Mouse (Mus musculus) cerebellum, postnatal 10 days (tissue): ENCODE measurements around the gene Hoxb3.

Experiments
- DNase-seq, 2 experiments: peaks; one replicate each; pipeline ENCODE4 v3.0.0; 2021; ENCODE audit warnings: mixed read lengths in 2 of 2

Gene Hoxb3

GRCm38 (mm10) chr11:96342576-96342930 is 19.4 kb downstream of the Hoxb3 start:
- DNase-seq, result no peak

- no peak for DNase-seq
These were observed 20.1 kb downstream of the Hoxb3 start for GRCm38 (mm10) chr11:96343206-96343745.

- DNase-seq, result no peak
These were observed 21.1 kb downstream of the Hoxb3 start for GRCm38 (mm10) chr11:96344061-96344877.

DNA sequence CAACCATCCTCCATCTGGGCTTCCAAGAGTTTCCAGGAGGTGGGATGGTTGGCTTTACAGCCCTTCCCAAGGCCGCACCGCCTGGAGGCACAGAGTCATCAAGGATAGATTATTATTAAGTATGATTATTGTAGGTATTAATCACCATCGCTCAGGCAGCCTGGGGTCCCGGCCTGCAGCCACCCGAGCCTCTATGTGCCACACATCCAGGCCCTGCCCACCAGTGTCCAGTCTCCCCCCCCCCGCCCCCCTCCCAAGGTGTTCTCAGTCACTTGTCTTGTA is 21.7 kb downstream of the Hoxb3 start:
- no peak for DNase-seq

DNA sequence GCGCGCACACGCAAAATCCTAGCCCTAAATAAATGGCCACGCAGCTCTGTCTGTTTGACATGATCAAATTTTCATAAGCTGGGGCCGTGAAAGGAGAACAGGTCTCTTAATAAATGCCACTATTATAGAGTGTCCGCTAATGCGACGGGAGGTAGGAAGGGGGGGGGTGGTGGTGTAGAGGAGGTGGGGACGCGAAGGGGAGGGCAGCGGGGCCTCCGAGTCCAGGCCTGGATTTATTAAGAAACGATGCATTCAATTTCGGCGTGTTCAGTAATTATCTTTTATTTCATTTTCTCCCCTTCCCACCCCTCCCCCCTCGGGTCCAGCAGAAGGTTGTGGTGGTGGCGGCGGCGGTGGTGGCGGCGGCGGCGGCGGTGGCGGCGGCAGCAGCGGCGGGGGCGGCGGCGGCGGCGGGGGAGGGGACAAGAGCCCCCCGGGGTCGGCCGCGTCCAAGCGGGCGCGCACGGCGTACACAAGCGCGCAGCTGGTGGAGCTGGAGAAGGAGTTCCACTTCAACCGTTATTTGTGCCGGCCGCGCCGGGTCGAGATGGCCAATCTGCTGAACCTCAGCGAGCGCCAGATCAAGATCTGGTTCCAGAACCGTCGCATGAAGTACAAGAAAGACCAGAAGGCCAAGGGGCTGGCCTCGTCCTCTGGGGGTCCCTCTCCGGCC is 22.2 kb downstream of the Hoxb3 start:
- DNase-seq, result peak; percentile 30 to 38

DNA sequence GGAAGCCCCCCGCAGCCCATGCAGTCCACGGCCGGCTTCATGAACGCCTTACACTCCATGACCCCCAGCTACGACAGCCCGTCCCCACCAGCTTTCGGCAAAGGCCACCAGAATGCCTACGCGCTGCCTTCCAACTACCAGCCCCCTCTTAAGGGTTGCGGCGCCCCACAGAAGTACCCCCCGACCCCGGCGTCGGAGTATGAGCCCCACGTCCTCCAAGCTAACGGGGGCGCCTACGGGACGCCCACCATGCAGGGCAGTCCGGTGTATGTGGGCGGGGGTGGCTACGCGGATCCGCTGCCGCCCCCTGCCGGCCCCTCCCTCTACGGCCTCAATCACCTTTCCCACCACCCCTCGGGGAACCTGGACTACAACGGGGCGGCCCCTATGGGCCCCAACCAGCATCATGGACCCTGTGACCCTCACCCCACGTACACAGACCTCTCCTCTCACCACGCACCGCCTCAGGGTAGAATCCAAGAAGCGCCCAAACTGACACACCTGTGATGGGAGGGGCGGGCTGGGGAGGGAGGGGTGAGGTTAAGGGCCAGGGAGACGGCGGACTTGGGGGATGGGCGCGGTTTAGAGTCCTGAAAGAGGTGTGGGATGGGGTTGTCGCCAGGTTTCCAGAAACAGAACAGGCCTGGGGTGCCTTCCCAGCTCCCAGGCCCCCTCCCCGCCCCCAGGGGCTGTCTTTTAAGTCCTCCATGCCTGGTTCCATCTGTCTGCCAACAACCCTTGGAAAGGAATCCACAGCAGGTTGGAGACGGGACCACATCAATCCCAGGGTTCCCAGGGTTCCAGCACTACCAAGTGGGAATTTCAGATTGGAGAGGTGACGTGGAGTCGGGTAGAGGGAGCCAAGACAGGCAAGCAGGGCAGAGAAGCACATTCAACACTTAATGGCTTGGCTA is 23.0 kb downstream of the Hoxb3 start:
- DNase-seq, result no peak

DNA sequence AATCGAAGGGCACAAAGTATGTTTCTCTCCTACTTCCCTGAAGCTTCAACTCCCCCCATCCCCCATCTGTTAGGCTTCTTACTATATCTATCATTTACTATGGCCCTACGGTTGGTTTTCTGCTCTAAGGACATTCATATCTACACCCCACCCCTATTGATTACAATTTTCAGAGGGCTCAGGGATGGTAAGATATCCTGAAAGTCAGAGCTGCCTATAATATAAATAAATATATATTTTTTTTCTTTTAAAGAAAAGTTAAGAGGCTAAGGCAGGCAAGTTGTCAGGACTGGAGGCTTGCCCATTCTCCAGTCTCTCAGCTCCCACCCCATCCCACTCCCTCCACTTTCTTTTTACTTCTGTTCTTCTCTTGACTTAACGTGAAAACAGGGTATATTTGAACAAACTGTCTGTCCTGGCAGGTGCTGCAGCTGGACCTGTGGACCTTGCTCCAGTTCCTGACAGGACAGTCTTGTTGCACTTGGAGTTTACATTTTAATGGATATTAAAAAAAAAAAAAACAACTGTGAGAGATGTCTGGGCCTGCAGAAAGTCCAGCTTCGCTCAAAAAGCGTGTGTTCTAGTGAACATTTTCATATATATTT is 23.9 kb downstream of the Hoxb3 start:
- DNase-seq, result no peak

DNA sequence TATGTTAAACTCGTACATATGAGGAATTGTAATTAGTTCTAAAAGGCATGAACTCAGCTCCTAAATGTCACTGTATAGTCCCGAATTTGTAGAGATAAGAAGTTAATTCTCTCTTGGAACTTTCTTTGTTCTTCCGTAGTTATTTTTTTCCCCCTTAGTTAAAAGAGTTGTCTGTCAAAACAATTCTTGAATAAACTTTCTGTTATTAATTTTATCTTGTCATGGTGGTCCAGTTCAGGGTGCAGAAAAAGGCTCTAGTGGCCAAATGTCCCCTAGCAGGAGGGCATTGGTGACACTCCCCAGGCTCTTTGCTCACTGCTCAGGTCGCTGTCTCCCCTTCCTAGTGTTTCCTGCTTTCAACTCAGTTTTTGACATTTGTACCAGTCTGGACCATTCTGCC is 24.6 kb downstream of the Hoxb3 start:
- no peak for DNase-seq

- no peak for DNase-seq
These were observed 25.2 kb downstream of the Hoxb3 start for GRCm38 (mm10) chr11:96348141-96348928.

DNA sequence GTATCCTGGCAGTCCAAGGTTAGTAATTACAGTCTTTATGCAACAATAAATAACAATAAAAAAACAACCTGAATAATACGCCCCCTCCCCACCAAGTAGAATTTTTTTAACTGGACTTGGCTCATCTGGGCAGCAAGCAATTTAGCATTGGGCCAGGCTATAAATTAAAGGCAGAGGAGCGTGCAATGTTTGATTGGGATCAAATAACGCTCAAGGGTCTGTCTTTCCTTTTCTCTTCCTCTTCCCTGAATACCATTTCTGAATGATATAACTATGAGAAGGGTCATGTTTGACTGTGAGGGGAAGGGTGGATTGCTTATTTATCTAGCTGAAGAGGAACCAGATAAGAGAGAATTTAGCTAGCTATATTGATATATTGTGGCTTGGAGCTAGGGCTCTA is 25.9 kb downstream of the Hoxb3 start:
- DNase-seq, result no peak

DNA sequence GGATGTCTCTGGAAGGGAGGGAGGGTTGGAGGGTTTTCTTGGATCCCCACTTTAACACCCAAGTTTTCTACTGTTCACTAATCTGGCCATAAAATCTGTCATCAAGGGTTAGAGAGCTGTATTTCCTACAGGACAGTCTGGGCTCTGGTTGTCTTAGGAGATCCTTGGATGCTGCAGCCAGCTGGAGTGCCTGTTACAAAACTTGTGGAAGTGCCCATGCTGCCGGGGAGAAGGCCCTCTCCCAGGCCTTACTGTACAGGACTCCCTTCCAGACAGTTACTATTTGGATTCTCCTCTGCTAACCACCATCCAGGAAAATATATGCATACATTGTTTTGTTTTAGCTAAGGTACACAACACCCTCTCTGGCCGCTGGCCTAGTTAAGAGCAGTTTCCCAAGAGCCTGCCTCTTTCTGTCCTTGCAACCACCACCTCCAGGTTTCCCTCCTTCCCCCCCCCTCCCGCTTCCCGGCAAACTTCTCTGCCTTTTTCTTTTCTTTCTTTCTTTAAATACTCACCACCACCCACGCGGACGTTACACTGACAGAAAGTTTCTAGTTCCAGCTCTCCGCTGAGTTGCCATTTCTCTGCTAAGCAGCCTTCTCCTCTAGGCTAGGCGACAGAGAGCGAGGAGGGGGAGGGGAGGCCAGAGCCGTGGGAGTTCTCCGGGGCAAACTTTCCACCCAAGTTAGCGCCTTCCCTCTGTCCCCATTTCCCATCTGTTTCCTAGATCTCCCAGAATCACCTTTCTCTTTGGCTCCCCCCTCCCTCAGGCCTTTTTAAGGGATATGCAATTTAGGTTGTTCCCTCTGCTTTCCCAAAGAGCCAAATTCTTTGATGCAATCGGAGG is 26.6 kb downstream of the Hoxb3 start:
- DNase-seq, result peak in 1 of 2 experiments; percentile 21

- DNase-seq, result no peak
These were observed 27.2 kb downstream of the Hoxb3 start, which contains the start of gene Hoxb2 for GRCm38 (mm10) chr11:96350341-96350624. Hoxb2 (plus strand) TSS chr11:96350525.

GRCm38 (mm10) chr11:96350791-96351190 is 27.7 kb downstream of the Hoxb3 start:
- DNase-seq, result no peak

DNA sequence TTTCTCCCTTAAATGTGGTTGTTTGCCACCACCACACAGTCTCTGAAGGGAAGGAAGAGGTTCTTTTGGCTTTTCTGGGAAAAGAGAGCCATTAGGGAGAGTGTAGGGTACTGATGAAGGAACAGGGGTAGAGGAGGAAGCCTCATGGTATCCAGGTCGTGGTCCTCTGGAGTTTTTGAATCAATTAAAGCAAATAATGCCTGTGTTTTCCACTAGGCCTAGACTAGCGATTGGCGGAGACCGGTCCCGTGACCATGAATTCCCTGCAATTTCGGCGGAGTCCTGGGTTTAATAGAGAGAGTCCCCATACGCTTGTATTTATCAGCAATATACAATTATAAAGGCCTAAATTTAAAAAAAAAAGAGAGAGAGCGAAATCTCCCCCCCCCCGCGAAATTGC is 28.2 kb downstream of the Hoxb3 start:
- DNase-seq, result peak in 1 of 2 experiments; percentile 17

GRCm38 (mm10) chr11:96351831-96352230 is 28.7 kb downstream of the Hoxb3 start:
- DNase-seq, result no peak

GRCm38 (mm10) chr11:96352691-96353521 is 29.8 kb downstream of the Hoxb3 start:
- peak; percentile 47 to 48 for DNase-seq

DNA sequence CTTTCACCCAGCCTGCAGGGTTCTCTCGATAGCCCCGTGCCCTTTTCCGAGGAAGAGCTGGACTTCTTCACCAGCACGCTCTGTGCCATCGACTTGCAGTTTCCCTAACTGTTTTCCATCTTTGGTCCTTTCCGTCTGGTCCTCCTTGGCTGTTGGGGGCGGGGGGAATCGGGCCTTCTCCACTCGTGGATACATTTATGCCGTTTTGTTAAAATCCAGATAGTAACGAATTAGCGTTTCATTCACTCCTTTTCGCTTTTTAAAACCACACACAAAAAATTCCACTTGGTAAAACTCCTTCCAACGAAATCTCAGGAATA is 30.4 kb downstream of the Hoxb3 start:
- peak in 1 of 2 experiments; percentile 53 for DNase-seq

DNA sequence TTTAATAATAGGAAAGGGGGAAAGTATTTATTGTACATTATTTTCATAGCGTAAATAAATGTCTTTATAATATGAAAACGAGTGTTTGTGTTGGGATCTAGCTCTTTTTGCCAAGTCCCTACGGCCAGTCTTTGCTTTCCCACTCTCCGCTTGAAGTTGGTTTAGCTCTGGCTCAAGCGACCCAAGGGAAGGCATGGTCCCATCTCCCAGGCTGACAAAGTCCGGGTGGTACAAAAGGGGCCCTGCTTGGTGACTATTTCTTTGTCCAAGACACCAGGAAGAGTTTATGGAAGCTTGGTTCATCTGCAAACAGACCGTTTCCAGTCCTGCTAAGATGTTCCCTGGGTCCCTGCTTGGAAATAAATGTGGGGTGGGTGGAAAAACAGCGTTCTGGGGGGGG is 30.8 kb downstream of the Hoxb3 start:
- DNase-seq, result peak; percentile 39 to 49

GRCm38 (mm10) chr11:96354376-96354775 is 31.2 kb downstream of the Hoxb3 start:
- DNase-seq, result peak in 1 of 2 experiments; percentile 40

DNA sequence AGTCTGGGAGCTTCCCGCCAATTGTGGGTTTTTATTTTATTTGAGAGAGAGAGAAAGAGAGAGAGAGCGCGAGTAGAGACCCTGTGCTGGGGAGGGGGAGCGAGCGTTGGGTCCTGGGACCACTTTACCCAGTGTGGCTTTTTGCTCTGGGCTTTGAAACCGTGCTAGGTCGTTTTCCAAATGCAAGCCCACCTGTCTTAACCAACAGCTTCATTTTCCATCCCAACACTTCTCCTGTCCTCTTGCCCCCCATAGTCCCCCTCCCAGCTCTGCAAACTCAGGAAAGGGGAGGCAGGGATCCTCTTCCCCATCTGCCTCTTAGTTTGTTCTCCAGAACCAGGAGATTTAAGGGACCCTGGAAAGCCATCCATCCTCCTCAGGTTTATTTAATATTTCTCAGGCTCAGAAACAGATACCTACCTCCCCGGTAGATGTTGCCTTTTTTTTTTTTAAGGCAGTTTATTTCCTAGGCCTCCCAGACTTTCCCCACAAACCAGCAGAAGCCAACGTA is 31.7 kb downstream of the Hoxb3 start:
- DNase-seq, result no peak
